Mouse (Mus musculus) midbrain, embryonic 12.5 days (tissue): ENCODE data around the gene Edaradd. TPM values are rescaled to one million over a fixed set of nuclear protein-coding genes. Genes with fewer than 3 reads are reported as not detected.
A peak's percentile ranks its signal among the peaks of the same experiment; 100 is the strongest.
"Not testable (repeated sequence)": the region's sequence is repeated elsewhere in the genome, so short reads cannot be mapped to it uniquely, and the experiment has no call there.

Experiments
- ATAC-seq: fragments of 200-750 bp; cut with Nextera tagmentation; 2 replicates; pipeline ENCODE4 v1.8.0; 2017; ENCODE audit warnings: low read depth, moderate TSS enrichment, moderate library complexity; ENCODE audit not compliant: low FRiP score
- H3K27ac ChIP-seq: fragments of 300-500 bp; sonication (generic); replicated peaks from 2 replicates; pipeline ENCODE4 v1.5.1; 2016; ENCODE audit warnings: mild to moderate bottlenecking
- H3K27me3 ChIP-seq: fragments of 300-500 bp; sonication (generic); 2 replicates; pipeline ENCODE4 v1.6.1; 2016; ENCODE audit warnings: mild to moderate bottlenecking
- H3K36me3 ChIP-seq: fragments of 300-500 bp; sonication (generic); 2 replicates; pipeline ENCODE4 v1.6.1; 2016
- H3K4me1 ChIP-seq: fragments of 300-500 bp; sonication (generic); 2 replicates; pipeline ENCODE4 v1.6.1; 2016
- H3K4me2 ChIP-seq: fragments of 300-500 bp; sonication (generic); replicated peaks from 2 replicates; pipeline ENCODE4 v1.6.1; 2016; ENCODE audit warnings: mild to moderate bottlenecking, moderate library complexity
- H3K4me3 ChIP-seq: fragments of 300-500 bp; sonication (generic); 2 replicates; pipeline ENCODE4 v1.5.1; 2016; ENCODE audit warnings: mild to moderate bottlenecking
- H3K9ac ChIP-seq: fragments of 300-500 bp; sonication (generic); replicated peaks from 2 replicates; pipeline ENCODE4 v1.6.1; 2016; ENCODE audit warnings: mild to moderate bottlenecking, moderate library complexity
- H3K9me3 ChIP-seq: fragments of 300-500 bp; sonication (generic); 2 replicates; pipeline ENCODE4 v1.6.1; 2016; ENCODE audit warnings: mild to moderate bottlenecking
- WGBS: fragments of 180-500 bp; shearing (Covaris S2); methylation state at CpG from one replicate; pipeline ENCODE4 v1.1.7; 2016; 5-methylcytosine and 5-hydroxymethylcytosine counted together
- polyA plus RNA-seq: library from polyadenylated mRNA; unstranded; fragments of >200 nt; fragmentation: Nextera tagmentation; extraction: Ambion mirVana; gene quantifications from 2 replicates; pipeline ENCODE4 v1.2.1, GENCODE M21; 2016

Edaradd gene
- polyA plus RNA-seq, 1 experiment from 2014 or later, result 1.4 TPM

DNA sequence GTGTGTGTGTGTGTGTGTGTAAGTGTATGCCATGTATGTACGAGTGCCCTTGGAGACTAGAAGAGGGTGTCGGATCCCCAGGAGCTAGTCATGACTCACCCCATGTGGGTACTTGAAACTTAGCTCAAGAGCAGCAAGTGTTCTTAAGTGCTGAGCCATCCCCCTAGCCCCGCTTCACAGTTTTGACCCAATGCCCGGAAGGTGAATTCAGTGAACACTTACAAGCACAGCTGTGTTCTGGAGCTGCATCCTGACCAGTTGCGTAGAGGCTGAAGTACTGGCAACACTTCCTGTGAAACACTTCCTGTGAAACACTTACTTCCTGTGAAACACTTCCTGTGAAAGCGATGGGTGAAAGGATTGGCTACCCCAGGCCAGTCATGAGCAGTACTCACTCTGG, 45.0 kb downstream of the Edaradd start:
- H3K9ac ChIP-seq, result no peak overlapping the region
- no peak for ATAC-seq
- H3K9me3 ChIP-seq, result no peaks in the 10 kb centered on the region
- 0 out of 2 replicates have a peak, but pooled peaks cover 3% of the 10 kb centered on the region for H3K4me1 ChIP-seq
- H3K4me3 ChIP-seq, result no peak overlapping the region
- no peak overlapping the region for H3K4me2 ChIP-seq
- H3K27ac ChIP-seq, result no peak overlapping the region
- H3K36me3 ChIP-seq, result no peaks in the 10 kb centered on the region
- H3K27me3 ChIP-seq, result peaks cover 5% of the 10 kb centered on the region; the same call in 1 of the 2 replicates
- 87% methylated on average over 6 of the region's 6 CpGs for WGBS

DNA sequence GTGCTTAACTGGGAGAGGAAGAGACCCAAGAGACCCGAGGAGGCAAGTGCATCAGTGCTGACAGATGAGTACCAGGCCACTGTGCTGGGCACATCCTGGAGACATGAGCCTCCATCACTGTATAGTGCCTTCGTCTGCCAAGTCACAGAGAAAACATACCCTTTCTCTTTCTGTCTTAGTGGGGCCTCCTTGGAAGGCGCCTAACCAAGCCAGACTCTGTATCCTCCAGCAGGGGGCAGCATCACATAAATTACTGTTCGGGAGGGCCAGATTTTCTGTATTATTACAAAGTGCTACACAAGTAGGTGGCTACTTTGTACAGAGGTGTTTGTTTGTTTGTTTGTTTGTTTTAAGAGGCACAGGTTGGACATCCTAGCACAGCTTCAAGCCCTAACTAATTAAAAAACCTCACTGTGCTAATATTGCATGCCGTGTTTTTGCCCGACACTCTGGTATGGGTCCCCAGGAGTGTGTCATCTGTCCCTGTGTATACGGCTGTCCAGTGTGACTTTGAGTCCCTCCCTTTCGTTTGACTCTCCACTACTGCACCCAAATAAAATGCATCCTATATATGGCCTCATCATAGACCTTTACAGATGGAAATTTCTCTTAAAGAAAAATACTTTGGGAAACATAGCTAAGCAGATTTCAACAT, 46.4 kb downstream of the Edaradd start:
- H3K4me2 ChIP-seq, result no peak overlapping the region
- H3K27me3 ChIP-seq, result peaks cover 5% of the 10 kb centered on the region; the same call in 1 of the 2 replicates
- no peaks in the 10 kb centered on the region for H3K9me3 ChIP-seq
- no peak overlapping the region for H3K27ac ChIP-seq
- no peak overlapping the region for H3K4me3 ChIP-seq
- ATAC-seq, result peak; percentile 85
- H3K9ac ChIP-seq, result no peak overlapping the region
- WGBS, result 34% methylated on average over 8 of the region's 8 CpGs
- H3K4me1 ChIP-seq, result 0 out of 2 replicates have a peak, but pooled peaks cover 3% of the 10 kb centered on the region
- no peaks in the 10 kb centered on the region for H3K36me3 ChIP-seq

DNA sequence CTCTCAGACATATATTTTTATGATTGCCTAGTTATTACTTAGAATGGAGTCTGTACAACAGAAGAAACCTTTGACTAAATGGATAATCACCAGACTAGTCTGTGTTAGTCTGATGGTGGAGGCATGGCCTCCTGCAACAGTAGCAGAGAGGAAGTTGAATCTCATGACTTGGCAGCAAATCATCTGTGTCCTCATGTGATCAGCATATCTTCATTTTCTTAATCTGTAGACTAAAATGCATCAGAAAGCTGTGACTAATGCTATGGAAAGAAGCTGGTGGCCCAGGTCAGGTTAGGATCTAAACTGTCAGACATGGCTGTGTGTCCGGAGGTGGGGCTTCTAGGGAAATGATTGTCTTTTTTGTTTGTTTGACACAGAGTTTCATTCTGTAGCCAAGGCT, 51.8 kb downstream of the Edaradd start:
- H3K9me3 ChIP-seq, result no peaks in the 10 kb centered on the region
- no peak overlapping the region for H3K4me3 ChIP-seq
- 0 out of 2 replicates have a peak, but pooled peaks cover 1% of the 10 kb centered on the region for H3K4me1 ChIP-seq
- 87% methylated on average over 1 of the region's 1 CpGs for WGBS
- no peak overlapping the region for H3K4me2 ChIP-seq
- H3K27me3 ChIP-seq, result peaks cover 5% of the 10 kb centered on the region; the same call in 1 of the 2 replicates
- H3K36me3 ChIP-seq, result no peaks in the 10 kb centered on the region
- no peak overlapping the region for H3K27ac ChIP-seq
- H3K9ac ChIP-seq, result no peak overlapping the region
- no peak for ATAC-seq

DNA sequence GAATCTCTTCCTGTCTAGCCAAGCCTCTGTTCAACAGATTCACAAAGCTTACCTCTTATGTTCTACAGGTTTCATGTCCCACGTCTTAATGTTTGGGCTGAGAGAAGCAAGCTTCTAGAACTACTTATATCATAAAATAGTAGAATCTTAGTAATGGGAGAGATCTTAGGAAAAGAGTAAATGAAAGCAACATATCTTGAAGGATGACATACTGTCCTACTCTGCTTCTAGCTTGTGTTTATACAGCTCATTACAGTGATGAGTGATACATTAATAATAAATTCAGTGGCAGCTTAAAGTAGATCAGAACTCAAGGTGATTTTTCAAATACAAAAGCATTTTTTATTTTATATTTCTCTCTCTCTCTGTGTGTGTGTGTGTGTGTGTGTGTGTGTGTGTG, 55.4 kb downstream of the Edaradd start, which contains the start of gene Lgals8:
Gene Lgals8, minus strand, starts transcription at position 101 of the 400 bp plus-strand sequence.
- Histone ChIP-seq H3K27me3 (no peaks in the 10 kb centered on the region), H3K4me1 (peaks cover 11% of the 10 kb centered on the region; the same call in 1 of the 2 replicates), H3K36me3 (no peaks in the 10 kb centered on the region), H3K27ac (no peak within 1 kb of the TSS), H3K4me3 (no peak within 1 kb of the TSS), H3K9ac (no peak within 1 kb of the TSS), H3K4me2 (no peak within 1 kb of the TSS), H3K9me3 (no peaks in the 10 kb centered on the region)
- WGBS, result 83% methylated on average over 1 of the region's 1 CpGs
- no peak for ATAC-seq

DNA sequence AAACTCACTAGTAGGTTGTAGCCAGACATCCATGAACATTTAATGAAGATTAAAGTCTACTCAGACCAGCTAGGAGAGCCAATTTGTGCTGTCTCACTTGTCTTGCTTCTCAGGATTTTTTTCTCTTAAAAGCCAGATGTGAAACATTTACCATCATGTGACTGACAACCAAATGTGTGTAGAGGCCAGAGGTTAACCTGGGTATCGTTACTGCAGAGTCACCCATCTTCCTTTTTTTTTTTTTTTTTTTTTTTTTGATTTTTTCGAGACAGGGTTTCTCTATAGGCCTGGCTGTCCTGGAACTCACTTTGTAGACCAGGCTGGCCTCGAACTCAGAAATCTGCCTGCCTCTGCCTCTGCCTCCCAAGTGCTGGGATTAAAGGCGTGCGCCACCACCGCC, 56.1 kb downstream of the Edaradd start:
- H3K4me2 ChIP-seq, H3K36me3 ChIP-seq, H3K27me3 ChIP-seq, H3K9ac ChIP-seq, ATAC-seq, H3K4me3 ChIP-seq, H3K27ac ChIP-seq, H3K9me3 ChIP-seq: not testable (repeated sequence)
- peaks cover 11% of the 10 kb centered on the region; the same call in 1 of the 2 replicates for H3K4me1 ChIP-seq
- 85% methylated on average over 6 of the region's 6 CpGs for WGBS

DNA sequence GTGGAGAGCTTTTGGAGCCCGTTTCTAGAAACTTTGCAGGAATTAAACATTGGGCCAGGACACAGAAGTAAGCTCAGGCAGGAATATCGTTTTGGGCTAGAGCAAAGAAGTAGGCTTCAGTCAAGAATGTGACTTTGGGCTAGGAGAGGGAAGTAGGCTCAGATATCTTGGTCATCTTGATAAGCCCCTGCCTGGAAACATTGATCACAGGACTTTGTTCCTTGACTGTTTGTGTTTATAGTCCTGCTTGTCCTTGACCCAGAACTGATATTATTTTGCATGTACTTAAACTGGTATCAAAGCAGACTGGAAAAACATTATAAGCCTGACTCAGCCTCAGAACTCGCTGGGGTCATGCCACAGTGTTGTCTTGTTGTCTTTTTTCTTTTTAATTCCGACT, 57.6 kb downstream of the Edaradd start:
- no peak for ATAC-seq
- H3K9me3 ChIP-seq, result no peaks in the 10 kb centered on the region
- H3K27me3 ChIP-seq, result no peaks in the 10 kb centered on the region
- no peak overlapping the region for H3K4me3 ChIP-seq
- no peak overlapping the region for H3K27ac ChIP-seq
- 77% methylated on average over 4 of the region's 4 CpGs for WGBS
- no peaks in the 10 kb centered on the region for H3K36me3 ChIP-seq
- no peak overlapping the region for H3K4me2 ChIP-seq
- H3K4me1 ChIP-seq, result peaks cover 11% of the 10 kb centered on the region; the same call in 1 of the 2 replicates
- H3K9ac ChIP-seq, result no peak overlapping the region

DNA sequence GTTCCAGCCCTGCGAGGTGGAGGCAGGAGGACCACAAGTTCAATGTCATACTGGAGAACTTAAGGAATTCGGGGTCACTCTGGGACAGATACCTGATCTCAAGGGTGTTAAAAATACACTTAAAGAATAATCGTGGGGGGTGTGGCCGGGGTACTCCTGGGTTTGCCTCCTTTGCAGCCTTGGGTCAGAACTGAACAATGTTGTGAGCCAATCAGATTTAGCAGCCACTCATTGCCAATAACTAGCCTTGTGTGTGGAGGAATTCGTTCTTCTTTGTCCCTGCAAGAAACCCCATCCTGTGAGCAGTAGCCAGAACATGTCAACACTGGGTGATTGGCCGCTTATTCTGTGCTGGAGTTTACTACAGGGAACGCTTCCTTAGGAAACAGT, 58.5 kb downstream of the Edaradd start:
- no peak overlapping the region; the same call in 1 of the 2 replicates for H3K27ac ChIP-seq
- H3K4me3 ChIP-seq, result peak overlapping the region; percentile 76
- H3K27me3 ChIP-seq, result no peaks in the 10 kb centered on the region
- H3K4me2 ChIP-seq, result peak overlapping the region; percentile 87
- WGBS, result 4% methylated on average over 7 of the region's 7 CpGs
- H3K9ac ChIP-seq, result peak overlapping the region; percentile 72
- H3K9me3 ChIP-seq, result no peaks in the 10 kb centered on the region
- H3K36me3 ChIP-seq, result no peaks in the 10 kb centered on the region
- H3K4me1 ChIP-seq, result peaks cover 11% of the 10 kb centered on the region; the same call in 1 of the 2 replicates
- no peak for ATAC-seq

- Histone ChIP-seq H3K9me3 (no peaks in the 10 kb centered on the region), H3K27me3 (no peaks in the 10 kb centered on the region), H3K27ac (peak overlapping the region; percentile 25; the same call in 1 of the 2 replicates), H3K9ac (peak overlapping the region; percentile 72), H3K4me2 (peak overlapping the region; percentile 87), H3K36me3 (no peaks in the 10 kb centered on the region), H3K4me1 (peaks cover 11% of the 10 kb centered on the region; the same call in 1 of the 2 replicates), H3K4me3 (peak overlapping the region; percentile 76)
- 1% methylated on average over 59 of the region's 59 CpGs for WGBS
- ATAC-seq, result peak; percentile 96
Observed at GRCm38 (mm10) chr13:12460881-12461729, 59.1 kb downstream of the Edaradd start.

DNA sequence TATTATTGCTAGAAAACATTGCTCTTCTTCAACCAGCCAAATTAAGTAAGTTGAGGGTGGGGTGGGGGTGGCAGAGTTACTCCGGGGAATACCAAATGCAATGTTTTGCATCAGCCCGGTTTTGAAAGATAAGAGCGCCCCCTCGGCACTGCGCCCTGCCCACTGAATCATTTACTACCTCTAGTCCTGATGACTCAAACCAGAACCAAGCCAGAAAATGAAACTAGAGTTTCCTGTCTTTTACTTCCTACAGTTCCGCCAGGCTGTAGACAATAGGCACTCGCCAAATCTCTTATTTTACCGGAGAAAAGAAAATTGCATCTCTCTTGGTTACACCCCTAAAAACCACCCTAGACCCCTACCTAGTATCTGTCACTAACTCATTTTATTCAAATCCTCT, 59.8 kb downstream of the Edaradd start:
- 11% methylated on average over 8 of the region's 8 CpGs for WGBS
- peak overlapping the region; percentile 87 for H3K4me2 ChIP-seq
- peak overlapping the region; percentile 72 for H3K9ac ChIP-seq
- peaks cover 11% of the 10 kb centered on the region; the same call in 1 of the 2 replicates for H3K4me1 ChIP-seq
- no peaks in the 10 kb centered on the region for H3K27me3 ChIP-seq
- ATAC-seq, result no peak
- H3K27ac ChIP-seq, result no peak overlapping the region
- peak overlapping the region; percentile 76 for H3K4me3 ChIP-seq
- H3K36me3 ChIP-seq, result no peaks in the 10 kb centered on the region
- no peaks in the 10 kb centered on the region for H3K9me3 ChIP-seq

GRCm38 (mm10) chr13:12456711-12457110, 63.5 kb downstream of the Edaradd start:
- Histone ChIP-seq H3K9me3 (no peaks in the 10 kb centered on the region), H3K9ac (no peak overlapping the region), H3K4me1 (peaks cover 6% of the 10 kb centered on the region; the same call in 1 of the 2 replicates), H3K36me3 (no peaks in the 10 kb centered on the region), H3K4me3 (no peak overlapping the region), H3K4me2 (no peak overlapping the region), H3K27me3 (no peaks in the 10 kb centered on the region), H3K27ac (no peak overlapping the region)
- WGBS, result 84% methylated on average over 7 of the region's 7 CpGs
- ATAC-seq, result no peak

DNA sequence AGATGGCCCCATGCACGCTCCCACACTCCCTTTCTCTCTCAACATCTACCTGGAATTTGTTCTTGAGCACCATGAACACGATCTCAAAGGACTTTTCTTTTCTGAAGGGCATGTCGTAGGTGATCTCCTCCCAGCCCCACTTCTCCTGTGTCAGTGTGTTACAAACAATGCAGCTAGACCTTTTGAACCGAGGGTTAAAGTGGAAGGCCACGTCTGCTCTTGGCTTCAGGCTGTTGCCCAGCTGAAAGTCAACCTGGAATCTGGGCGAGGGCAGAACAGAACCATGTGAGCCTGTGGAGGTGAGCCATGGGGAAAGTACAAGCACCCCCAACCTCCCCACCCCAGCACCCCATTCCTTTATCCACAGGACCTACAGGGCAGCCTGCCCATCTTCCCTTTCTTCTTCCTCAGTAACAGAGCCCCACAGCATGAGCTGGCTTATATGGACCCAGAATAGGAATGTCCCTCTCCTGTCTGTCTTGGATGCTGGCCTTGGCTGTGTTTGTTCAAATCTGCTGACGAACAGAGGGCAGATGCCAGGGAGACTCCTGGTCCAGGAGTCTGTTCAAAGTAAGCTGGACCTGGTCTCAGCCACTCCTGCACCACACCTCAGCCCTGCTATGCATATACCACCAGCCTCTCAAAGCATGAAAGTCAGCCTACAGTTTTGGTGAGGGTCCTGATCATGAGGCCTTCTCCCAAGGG, 65.4 kb downstream of the Edaradd start:
- H3K9ac ChIP-seq, result no peak overlapping the region
- H3K4me1 ChIP-seq, result no peaks in the 10 kb centered on the region
- H3K27ac ChIP-seq, result no peak overlapping the region
- H3K27me3 ChIP-seq, result no peaks in the 10 kb centered on the region
- no peak overlapping the region for H3K4me2 ChIP-seq
- H3K4me3 ChIP-seq, result no peak overlapping the region
- ATAC-seq, result no peak
- no peaks in the 10 kb centered on the region for H3K36me3 ChIP-seq
- WGBS, result 79% methylated on average over 7 of the region's 7 CpGs
- H3K9me3 ChIP-seq, result no peaks in the 10 kb centered on the region
